Mouse (Mus musculus): ENCODE results near the gene Vmn1r45.

DNA sequence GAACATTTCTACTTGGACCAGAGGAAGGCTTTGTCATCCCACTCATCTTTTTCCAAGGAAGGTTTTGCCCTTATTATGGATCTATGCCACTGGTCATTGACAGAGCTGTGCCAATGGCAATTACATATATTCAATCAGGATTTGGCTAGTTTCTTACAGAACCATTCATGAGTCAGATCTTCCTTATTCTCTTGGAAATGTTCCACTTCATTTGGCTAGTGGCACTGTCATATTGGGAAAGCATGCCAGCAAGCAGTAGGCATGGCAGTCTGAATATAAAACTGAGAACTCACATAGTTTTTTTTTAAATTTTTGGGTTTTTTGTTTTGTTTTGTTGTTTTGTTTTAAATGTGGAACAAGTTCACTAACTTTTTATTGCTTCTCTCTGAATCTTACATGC, 25.9 kb upstream of the Vmn1r45 start:
- TF ChIP-seq POLR2AphosphoS2 (IDR thresholded peaks at IDR 0.05; ENCODE audit: insufficient read length, low read depth) (no peak), POLR2A (IDR thresholded peaks at IDR 0.05; ENCODE audit: insufficient read length, low read depth) (no peak), TCF3 (IDR thresholded peaks at IDR 0.05; ENCODE audit: insufficient read length, low read depth) (no peak), USF1 (IDR thresholded peaks at IDR 0.05; ENCODE audit: low read depth) (no peak)
